8 mouse cellular contexts compared by ENCODE assay signal in genomic region chr3:95905146-95905939, GRCm38 (mm10). TPM values are rescaled to one million over a fixed set of nuclear protein-coding genes. Genes with fewer than 3 reads are reported as not detected.
DNase-seq lines count a peak whose midpoint lies in the region; ATAC-seq and TF ChIP-seq lines count a peak whose summit lies in the region.

No protein-coding gene starts in this region.

- peak; percentile 96 for DNase-seq in heart, adult 11 months
- DNase-seq in heart, adult 8-10 months (ENCODE audit: low spot score), result no peak
- DNase-seq in heart, adult 18-20 months, result peak; percentile 43 to 48
- DNase-seq in lung, adult 18-20 months, result peak; percentile 56 to 76
- DNase-seq in retina, embryonic 14.5 days (ENCODE audit: low spot score), result peak; percentile 77
- no peak for DNase-seq in frontal cortex, postnatal 14 days (ENCODE audit: low spot score in 2 of 2)

- no peak overlapping the region for H3K27ac ChIP-seq in bone marrow macrophage, adult 2 months (ENCODE audit: insufficient read depth, low read depth, low read length)
- no peak overlapping the region for H3K27ac ChIP-seq in intestine, postnatal 0 days (ENCODE audit: low read depth, low read length)

- WGBS in intestine, postnatal 0 days, result 3% methylated on average over 18 of the region's 18 CpGs

- peak overlapping the region; percentile 27 for H3K4me3 ChIP-seq in bone marrow macrophage, adult 2 months (ENCODE audit: insufficient read depth, low read length)
- H3K4me3 ChIP-seq in intestine, postnatal 0 days (ENCODE audit: low read depth, low read length), result no peak overlapping the region

- H3K9ac ChIP-seq in intestine, postnatal 0 days (ENCODE audit: low read depth, low read length), result no peak overlapping the region

- TF ChIP-seq CTCF in bone marrow macrophage, adult 2 months (IDR thresholded peaks at IDR 0.05; ENCODE audit: low read depth, low read length), result no peak
- TF ChIP-seq CTCF in intestine, postnatal 0 days (IDR thresholded peaks at IDR 0.05; ENCODE audit: low read depth), result no peak

- H3K9me3 ChIP-seq in intestine, postnatal 0 days (ENCODE audit: control insufficient read depth), result no peaks in the 10 kb centered on the region

- no peaks in the 10 kb centered on the region for H3K36me3 ChIP-seq in intestine, postnatal 0 days (ENCODE audit: control insufficient read depth, insufficient read depth)

- peak; percentile 19; the same call in 1 of the 2 replicates for ATAC-seq in intestine, postnatal 0 days

- no peak for TF ChIP-seq POLR2A in bone marrow macrophage, adult 2 months (IDR thresholded peaks at IDR 0.05; ENCODE audit: borderline replicate concordance, low read depth, low read length)

- H3K27me3 ChIP-seq in intestine, postnatal 0 days (replicated peaks; ENCODE audit: control insufficient read depth, insufficient read depth, low read length), result peaks cover 8% of the 10 kb centered on the region; the same call in 1 of the 2 replicates

- peaks cover 10% of the 10 kb centered on the region for H3K4me1 ChIP-seq in bone marrow macrophage, adult 2 months (ENCODE audit: control insufficient read depth, insufficient read depth, low read length)
- no peaks in the 10 kb centered on the region for H3K4me1 ChIP-seq in intestine, postnatal 0 days (replicated peaks; ENCODE audit: control insufficient read depth, insufficient read depth, low read length)

- H3K4me2 ChIP-seq in intestine, postnatal 0 days (replicated peaks; ENCODE audit: low read depth), result peak overlapping the region; percentile 70

RNA-seq across cellular contexts. Expression of gene Car14, which starts 0.9 kb away (rescaled TPM):
- 100 to 1,000 TPM; 170 to 196 (median 181) TPM for total RNA-seq in heart, adult 8-10 months (2022)
- polyA plus RNA-seq in bone marrow macrophage, adult 2 months (2012; ENCODE audit: insufficient read depth, insufficient read length, missing spikeins), result not detected in 2 replicates
- 100 to 1,000 TPM; 137 to 170 TPM for total RNA-seq in heart, adult 18-20 months (2021)
- polyA plus RNA-seq in intestine, postnatal 0 days (2015; fragmentation: Nextera tagmentation; extraction: Ambion mirVana), result 0.90 TPM in 2 replicates

RNA-seq across cellular contexts. Expression of gene Aph1a, which starts 11.6 kb away (rescaled TPM):
- 100 to 1,000 TPM; 102 to 115 (median 107) TPM for total RNA-seq in heart, adult 8-10 months (2022)
- 116 and 118 TPM in 2 replicates for polyA plus RNA-seq in bone marrow macrophage, adult 2 months (2012; ENCODE audit: insufficient read depth, insufficient read length, missing spikeins)
- total RNA-seq in heart, adult 18-20 months (2021), result 100 to 1,000 TPM; 109 to 125 TPM
- 42.2 and 52.4 TPM in 2 replicates for polyA plus RNA-seq in intestine, postnatal 0 days (2015; fragmentation: Nextera tagmentation; extraction: Ambion mirVana)

RNA-seq across cellular contexts. Expression of gene BC028528, which starts 13.5 kb away (rescaled TPM):
- total RNA-seq in heart, adult 8-10 months (2022), result 10 to 100 TPM in 2 of 4 experiments, 1 to 10 TPM in 2; 6.3 to 12.0 (median 8.4) TPM
- polyA plus RNA-seq in bone marrow macrophage, adult 2 months (2012; ENCODE audit: insufficient read depth, insufficient read length, missing spikeins), result 145 and 162 TPM in 2 replicates
- total RNA-seq in heart, adult 18-20 months (2021), result 1 to 10 TPM; 7.6 to 9.6 TPM
- polyA plus RNA-seq in intestine, postnatal 0 days (2015; fragmentation: Nextera tagmentation; extraction: Ambion mirVana), result 10.9 and 11.9 TPM in 2 replicates

RNA-seq across cellular contexts. Expression of gene Ciart, which starts 23.3 kb away (rescaled TPM):
- total RNA-seq in heart, adult 8-10 months (2022), result 10 to 100 TPM; 12.0 to 58.8 (median 26.9) TPM
- polyA plus RNA-seq in bone marrow macrophage, adult 2 months (2012; ENCODE audit: insufficient read depth, insufficient read length, missing spikeins), result 1.6 and 1.7 TPM in 2 replicates
- 1 to 10 TPM; 5.9 TPM for total RNA-seq in heart, adult 18-20 months (2021)
- 1.3 and 2.1 TPM in 2 replicates for polyA plus RNA-seq in intestine, postnatal 0 days (2015; fragmentation: Nextera tagmentation; extraction: Ambion mirVana)

RNA-seq across cellular contexts. Expression of gene Anp32e, which starts 23.7 kb away (rescaled TPM):
- 10 to 100 TPM; 76.7 to 95.7 (median 82.9) TPM for total RNA-seq in heart, adult 8-10 months (2022)
- polyA plus RNA-seq in bone marrow macrophage, adult 2 months (2012; ENCODE audit: insufficient read depth, insufficient read length, missing spikeins), result 134 and 150 TPM in 2 replicates
- 10 to 100 TPM; 87.2 to 89.3 TPM for total RNA-seq in heart, adult 18-20 months (2021)
- polyA plus RNA-seq in intestine, postnatal 0 days (2015; fragmentation: Nextera tagmentation; extraction: Ambion mirVana), result 71.7 and 75.1 TPM in 2 replicates

Comparison
In these comparisons a context has a peak if more than half of its experiments do, and no peak if none do; other contexts are left out.
1. DNase-seq: peak in heart, adult 11 months (single experiment), heart, adult 18-20 months (2 of 2), lung, adult 18-20 months (2 of 2) and retina, embryonic 14.5 days (single experiment); none in heart, adult 8-10 months (single experiment) and frontal cortex, postnatal 14 days (0 of 2).